Mouse (Mus musculus): ENCODE data around the gene Tigd3.

DNA sequence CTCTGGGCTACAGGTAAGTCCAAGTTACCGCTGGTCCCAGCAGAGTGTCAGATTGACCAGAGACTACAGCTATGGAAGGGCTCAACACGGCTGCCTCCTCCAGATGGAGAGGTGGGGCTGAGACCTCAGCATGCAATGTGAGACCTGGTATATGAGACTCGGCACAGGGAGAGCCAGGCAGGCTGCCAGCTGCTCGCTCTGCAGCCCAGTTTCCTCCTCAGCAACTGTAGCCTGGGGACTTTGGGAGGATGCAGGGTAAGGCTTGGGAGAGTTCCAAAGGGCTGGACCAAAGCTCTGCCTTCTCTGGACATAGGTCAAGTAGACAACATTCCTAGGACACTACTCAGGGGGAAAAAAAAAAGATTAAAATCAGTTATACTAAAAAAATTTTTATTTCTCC lies 46.2 kb upstream of the Tigd3 start:
- TF ChIP-seq POLR2A (IDR thresholded peaks at IDR 0.05; ENCODE audit: insufficient read length, low read depth), result peak; percentile 11
- TF ChIP-seq POLR2AphosphoS2 (IDR thresholded peaks at IDR 0.05; ENCODE audit: insufficient read length, low read depth), result no peak
- no peak for TF ChIP-seq CEBPB (IDR thresholded peaks at IDR 0.05; ENCODE audit: insufficient read depth, poor library complexity, severe bottlenecking)
- peak in 2 of 3 experiments; percentile 51 to 83 for TF ChIP-seq MYOD1 (IDR thresholded peaks at IDR 0.05; ENCODE audit: control insufficient read depth in 1 of 3, insufficient read length in 2 of 3, low read depth in 2 of 3)
- TF ChIP-seq E2F4 (IDR thresholded peaks at IDR 0.05; ENCODE audit: insufficient read depth), result no peak
- TF ChIP-seq USF1 (IDR thresholded peaks at IDR 0.05; ENCODE audit: low read depth), result no peak
- TF ChIP-seq TCF12 (IDR thresholded peaks at IDR 0.05; ENCODE audit: insufficient read depth, poor library complexity, severe bottlenecking), result no peak
- TF ChIP-seq MAX (IDR thresholded peaks at IDR 0.05; ENCODE audit: low read depth), result no peak
- no peak for TF ChIP-seq REST (IDR thresholded peaks at IDR 0.05; ENCODE audit: insufficient read depth, insufficient read length)
- no peak for TF ChIP-seq TCF3 (IDR thresholded peaks at IDR 0.05; ENCODE audit: insufficient read length, low read depth)
